Mouse (Mus musculus): ENCODE measurements around the gene Cdc25a.

Cdc25a gene

GRCm38 (mm10) chr9:109931257-109932171, 56.1 kb downstream of the Cdc25a start, which contains the start of gene Map4:
Gene Map4 (plus strand): TSS chr9:109931460.
- DNase-seq (ENCODE audit: low spot score in 2 of 2): peak; percentile 90 to 91

GRCm38 (mm10) chr9:109932361-109932755, 57.0 kb downstream of the Cdc25a start:
- DNase-seq (ENCODE audit: low spot score in 2 of 2): no peak

- DNase-seq (ENCODE audit: low spot score in 2 of 2): peak in 1 of 2 experiments; percentile 5
These were observed 57.5 kb downstream of the Cdc25a start for GRCm38 (mm10) chr9:109932756-109933375.

GRCm38 (mm10) chr9:109939401-109939800, 64.0 kb downstream of the Cdc25a start:
- no peak for DNase-seq (ENCODE audit: low spot score in 2 of 2)

GRCm38 (mm10) chr9:109942796-109943195, 67.4 kb downstream of the Cdc25a start:
- no peak for DNase-seq (ENCODE audit: low spot score in 2 of 2)

All from spleen, postnatal 14 days (tissue).